Mouse (Mus musculus): ENCODE data around the gene Eme1.
"Not testable (repeated sequence)": the region's sequence is repeated elsewhere in the genome, so short reads cannot be mapped to it uniquely, and the experiment has no call there.

The Eme1 gene

GRCm38 (mm10) chr11:94653663-94654436, at the start of gene Eme1, which contains the start of gene Mrpl27:
Eme1 (minus strand) TSS chr11:94653964.
Mrpl27 (plus strand) TSS chr11:94653767.
- DNase-seq: peak; percentile 84 to 88

- no peak for DNase-seq
These were observed 48.4 kb upstream of the Eme1 start for GRCm38 (mm10) chr11:94702216-94702610.

- DNase-seq: no peak
These were observed 47.8 kb upstream of the Eme1 start for GRCm38 (mm10) chr11:94701401-94702215.

GRCm38 (mm10) chr11:94699399-94699798, 45.6 kb upstream of the Eme1 start:
- DNase-seq: no peak

- DNase-seq: no peak
These were observed 44.1 kb upstream of the Eme1 start for GRCm38 (mm10) chr11:94697703-94698464.

GRCm38 (mm10) chr11:94697140-94697539, 43.4 kb upstream of the Eme1 start:
- DNase-seq: no peak

- DNase-seq: no peak
These were observed 41.7 kb upstream of the Eme1 start for GRCm38 (mm10) chr11:94695508-94695907.

- DNase-seq: not testable (repeated sequence)
These were observed 38.7 kb upstream of the Eme1 start for GRCm38 (mm10) chr11:94692502-94692901.

- DNase-seq: no peak
These were observed 33.4 kb upstream of the Eme1 start for GRCm38 (mm10) chr11:94687178-94687577.

GRCm38 (mm10) chr11:94682427-94682826, 28.7 kb upstream of the Eme1 start:
- no peak for DNase-seq

GRCm38 (mm10) chr11:94681640-94682039, 27.9 kb upstream of the Eme1 start:
- DNase-seq: no peak

GRCm38 (mm10) chr11:94680639-94681038, 26.9 kb upstream of the Eme1 start:
- DNase-seq: no peak

GRCm38 (mm10) chr11:94677607-94678145, 23.9 kb upstream of the Eme1 start:
- DNase-seq: no peak

GRCm38 (mm10) chr11:94676754-94677606, 23.2 kb upstream of the Eme1 start, which contains the start of gene Xylt2:
Xylt2 (minus strand) TSS chr11:94677515.
- DNase-seq: peak; percentile 95 to 96

- DNase-seq: no peak
These were observed 22.5 kb upstream of the Eme1 start for GRCm38 (mm10) chr11:94676308-94676707.

GRCm38 (mm10) chr11:94675446-94675845, 21.7 kb upstream of the Eme1 start:
- no peak for DNase-seq

- no peak for DNase-seq
These were observed 21.2 kb upstream of the Eme1 start for GRCm38 (mm10) chr11:94674984-94675383.

GRCm38 (mm10) chr11:94665281-94665680, 11.5 kb upstream of the Eme1 start:
- DNase-seq: peak in 1 of 2 experiments; percentile 18

- DNase-seq: peak in 1 of 2 experiments; percentile 43
These were observed 7.6 kb upstream of the Eme1 start for GRCm38 (mm10) chr11:94661344-94661743.

- DNase-seq: no peak
These were observed 791 bp downstream of the Eme1 start for GRCm38 (mm10) chr11:94652973-94653372.

GRCm38 (mm10) chr11:94651241-94651640, 2.5 kb downstream of the Eme1 start:
- DNase-seq: not testable (repeated sequence)

GRCm38 (mm10) chr11:94646457-94646856, 7.3 kb downstream of the Eme1 start:
- no peak for DNase-seq

Data from lung, postnatal 4 days (tissue).